Mouse (Mus musculus) mesoderm, embryonic 11.5 days (tissue): ENCODE data around the gene Gphb5.
A peak's percentile ranks its signal among the peaks of the same experiment; 100 is the strongest.

Experiments used
- DNase-seq: peaks from one replicate; pipeline ENCODE4 v3.0.0-alpha.2; 2012; ENCODE audit warnings: low read depth, low spot score

Gphb5 gene

DNA sequence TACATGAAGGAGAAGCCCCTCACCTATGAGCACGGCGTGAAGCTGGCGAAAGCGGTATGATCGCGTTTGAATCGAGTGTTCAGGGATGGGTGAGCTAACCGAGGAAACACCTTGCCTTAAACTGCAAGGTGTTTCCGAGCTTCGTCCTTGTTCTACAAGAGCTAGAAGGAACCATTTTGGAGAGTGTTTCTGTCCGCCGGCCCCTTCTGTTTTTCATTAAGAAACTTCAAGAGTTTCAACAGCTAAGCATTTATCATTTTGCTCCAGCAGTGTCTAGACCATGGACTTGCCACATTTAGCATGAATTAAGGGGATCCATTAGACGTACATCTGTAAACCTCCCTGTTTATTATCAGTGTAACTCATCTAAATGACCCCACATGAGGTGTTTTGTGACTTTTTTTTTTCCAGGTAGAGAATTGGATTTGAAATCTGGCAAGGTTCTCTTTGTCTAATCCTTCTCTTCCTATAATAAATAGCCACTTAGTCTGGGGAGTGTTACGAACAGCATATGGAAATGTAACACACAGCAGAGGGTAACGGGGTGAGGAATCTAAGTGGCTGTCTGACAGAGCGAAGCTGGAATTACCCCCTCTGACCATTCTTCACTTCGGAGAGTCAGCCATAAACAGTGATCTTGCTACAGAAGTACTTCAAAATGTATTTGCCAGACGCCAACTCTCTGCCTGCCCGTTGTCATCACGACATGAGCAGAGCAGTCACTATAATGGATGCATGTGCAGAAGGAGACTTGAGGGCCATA lies 22.4 kb downstream of the Gphb5 start:
- DNase-seq, result peak; percentile 56

GRCm38 (mm10) chr12:75391526-75391925 lies 25.1 kb downstream of the Gphb5 start:
- DNase-seq, result peak; percentile 41

DNA sequence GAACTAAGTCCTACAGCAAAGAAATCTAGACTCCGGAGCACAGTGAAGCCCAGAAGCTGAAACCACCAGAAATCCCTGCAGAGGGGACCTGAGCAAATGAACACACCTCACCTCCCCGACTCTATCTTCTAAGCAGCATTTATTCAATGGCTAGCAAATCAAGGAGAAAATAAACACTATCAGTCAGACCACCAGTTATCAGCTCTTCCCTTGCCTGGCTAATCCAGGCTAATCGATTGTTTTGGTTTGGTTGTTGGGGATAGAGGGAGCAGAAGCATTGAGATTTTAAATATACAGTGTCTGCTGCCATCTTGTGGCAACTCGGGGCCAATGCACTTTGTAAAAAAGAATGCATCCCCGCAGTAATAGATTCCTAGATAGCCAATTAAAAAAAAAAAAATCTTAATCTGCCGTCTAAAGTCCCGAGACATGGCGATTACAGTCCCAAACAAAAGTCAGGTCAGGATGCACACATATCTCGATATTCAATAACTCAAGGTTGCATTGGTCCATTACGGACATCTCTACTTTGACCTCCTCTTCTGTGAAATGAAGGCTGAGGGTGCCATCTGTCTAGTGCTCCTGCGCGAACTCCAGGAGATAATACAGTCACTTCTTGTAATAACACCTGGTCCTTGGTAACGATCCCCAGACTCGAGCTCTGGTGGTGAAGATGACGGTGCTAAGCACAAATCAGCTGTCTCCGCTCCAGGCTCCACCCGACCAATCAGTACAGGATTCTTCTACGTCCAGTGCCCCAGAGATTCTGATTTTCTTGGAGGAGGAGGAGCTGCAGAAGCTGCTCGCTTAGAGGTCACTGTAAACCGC lies 27.1 kb downstream of the Gphb5 start:
- DNase-seq, result peak; percentile 68

DNA sequence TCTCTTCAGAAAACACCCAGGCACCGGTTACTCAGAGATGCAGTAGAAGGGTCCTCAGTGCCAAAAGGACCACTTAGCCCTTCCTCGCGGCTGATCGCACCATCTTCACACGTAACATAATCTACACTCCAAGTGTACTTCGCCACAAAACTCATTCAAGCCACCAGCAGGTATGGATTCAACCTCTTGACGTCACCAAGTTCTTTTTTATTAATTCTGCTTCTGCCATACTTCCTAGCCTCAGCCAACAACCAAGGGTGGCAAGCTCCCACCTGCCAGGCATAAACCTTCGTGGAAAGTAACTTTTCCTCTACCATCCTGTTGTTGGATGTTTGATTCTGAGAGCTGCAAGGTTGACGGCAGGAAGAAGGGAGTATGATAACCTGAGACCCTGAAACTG lies 28.1 kb downstream of the Gphb5 start:
- DNase-seq, result no peak

DNA sequence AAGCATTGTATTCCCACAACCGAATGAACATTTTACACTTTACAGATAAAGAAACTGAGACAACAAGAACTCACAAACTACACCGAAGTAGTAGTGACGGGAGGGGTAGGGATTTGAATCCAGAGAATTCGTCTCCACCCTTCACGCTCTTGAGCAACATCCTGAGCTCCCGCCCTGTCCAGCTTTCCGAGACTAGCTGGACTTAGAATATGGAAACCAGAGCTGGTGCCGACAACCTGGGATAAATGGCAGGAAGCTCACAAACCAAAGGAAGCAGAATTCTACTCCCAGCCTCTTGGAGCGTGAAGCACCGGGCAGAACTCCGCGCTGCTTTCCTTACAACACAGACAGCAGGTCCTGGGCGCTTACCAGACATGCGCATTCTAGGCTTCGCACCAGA lies 28.7 kb downstream of the Gphb5 start:
- no peak for DNase-seq

DNA sequence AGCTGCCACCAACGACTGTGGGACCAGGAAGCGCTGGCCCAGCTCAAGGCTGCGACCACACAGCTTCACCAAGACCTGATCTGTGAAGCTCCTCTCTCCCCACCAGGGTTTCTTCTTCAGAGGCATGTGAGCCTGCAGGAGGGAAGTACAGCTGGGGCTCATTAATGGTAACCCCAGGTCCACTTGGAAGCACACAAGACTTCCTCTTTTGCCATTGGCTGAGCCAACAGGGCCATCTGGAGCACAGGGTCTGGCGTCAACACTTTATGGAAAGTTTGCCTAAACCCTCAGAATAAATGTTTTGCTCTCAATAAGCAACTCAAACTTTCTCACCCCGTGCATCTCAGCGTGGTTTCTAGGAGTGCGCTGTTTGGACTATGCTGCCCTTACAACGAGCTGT lies 29.4 kb downstream of the Gphb5 start:
- no peak for DNase-seq

GRCm38 (mm10) chr12:75386731-75387130 lies 29.9 kb downstream of the Gphb5 start:
- no peak for DNase-seq

- DNase-seq, result no peak
Observed at GRCm38 (mm10) chr12:75376126-75376525, 40.5 kb downstream of the Gphb5 start.

DNA sequence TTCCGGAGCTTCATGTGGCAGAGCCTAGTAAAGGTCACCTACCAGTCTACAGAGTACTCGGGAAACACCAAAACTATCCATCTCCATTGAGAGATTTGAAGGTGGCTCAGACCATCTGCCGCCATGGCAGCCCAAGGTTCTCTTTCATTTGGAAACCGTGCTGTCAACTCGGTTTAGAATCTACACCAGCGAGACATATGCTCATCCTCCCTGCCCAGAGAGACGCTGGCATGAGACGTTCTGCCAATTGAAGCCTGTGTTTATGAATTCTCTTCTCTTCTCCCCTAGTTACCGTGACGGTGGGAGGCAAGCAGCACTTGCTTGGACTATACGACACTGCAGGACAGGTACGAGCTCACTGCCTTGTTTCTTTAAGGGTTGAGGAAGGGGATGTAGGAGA lies 41.5 kb downstream of the Gphb5 start:
- no peak for DNase-seq

DNA sequence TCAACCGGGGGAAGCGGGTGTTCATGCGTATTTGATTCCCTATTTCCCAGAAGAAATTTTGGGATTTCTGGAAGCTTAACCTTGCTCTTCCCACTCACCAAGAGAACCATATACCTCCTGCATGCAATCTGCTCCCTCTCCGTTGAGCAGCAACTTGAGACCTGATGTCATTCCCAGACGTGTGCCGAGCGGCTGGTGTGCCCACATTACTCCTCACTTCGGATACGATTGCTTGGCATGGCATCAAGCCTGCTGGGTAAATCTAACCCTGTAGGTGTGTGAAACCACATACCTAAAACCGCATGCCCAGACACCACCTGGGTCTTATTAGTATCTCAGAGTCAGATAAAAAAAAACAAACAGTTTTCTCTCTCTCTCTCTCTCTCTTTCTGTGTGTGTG lies 42.1 kb downstream of the Gphb5 start:
- DNase-seq, result no peak

DNA sequence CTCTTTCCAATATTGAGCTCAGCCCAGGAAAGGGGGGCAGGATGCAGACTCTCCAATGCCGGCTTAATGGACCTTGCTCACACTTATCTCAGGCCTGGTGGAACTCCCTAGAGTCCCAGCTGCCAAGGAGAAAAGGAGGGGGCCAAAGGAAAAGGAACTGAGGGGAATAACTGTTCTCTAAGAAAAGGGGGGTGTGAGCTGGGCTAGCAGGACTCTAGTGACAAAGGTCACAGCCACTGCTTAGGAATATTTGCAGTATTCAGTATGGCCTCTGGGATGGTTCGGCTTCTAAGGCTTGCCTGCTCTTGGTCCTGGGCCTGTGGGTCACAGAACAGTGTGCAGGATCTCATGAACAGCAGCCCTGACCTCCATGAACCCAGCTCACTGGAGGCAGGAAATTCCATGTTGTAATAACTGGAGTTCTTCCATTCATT lies 47.1 kb downstream of the Gphb5 start:
- no peak for DNase-seq

GRCm38 (mm10) chr12:75368527-75368926 lies 48.1 kb downstream of the Gphb5 start:
- DNase-seq, result no peak

- DNase-seq, result no peak
Observed at GRCm38 (mm10) chr12:75367371-75367770, 49.2 kb downstream of the Gphb5 start.

DNA sequence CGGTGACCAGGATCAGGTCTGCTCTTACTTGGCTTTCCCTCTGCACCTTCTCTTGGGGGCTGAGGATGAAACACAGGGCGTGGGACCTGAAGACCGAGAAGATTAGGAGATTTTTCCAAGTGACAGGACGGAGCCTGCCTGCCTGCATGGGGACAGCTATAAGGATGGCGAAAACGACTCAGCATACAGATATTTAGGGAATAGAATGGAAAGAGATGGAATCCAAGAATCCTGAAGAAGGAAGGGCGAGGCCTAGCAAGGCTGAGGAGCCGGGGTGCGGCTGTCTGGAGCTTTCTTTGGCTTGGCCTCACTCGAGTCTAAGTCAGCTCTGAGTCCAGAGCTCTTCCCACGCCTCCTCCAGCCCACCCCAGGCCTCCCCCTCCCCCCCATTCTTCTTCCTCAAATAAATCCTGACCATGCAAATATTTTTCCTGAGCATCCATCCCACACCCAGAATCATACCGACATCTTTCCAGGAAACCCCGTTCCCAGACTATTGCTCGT lies 50.9 kb downstream of the Gphb5 start:
- no peak for DNase-seq

DNA sequence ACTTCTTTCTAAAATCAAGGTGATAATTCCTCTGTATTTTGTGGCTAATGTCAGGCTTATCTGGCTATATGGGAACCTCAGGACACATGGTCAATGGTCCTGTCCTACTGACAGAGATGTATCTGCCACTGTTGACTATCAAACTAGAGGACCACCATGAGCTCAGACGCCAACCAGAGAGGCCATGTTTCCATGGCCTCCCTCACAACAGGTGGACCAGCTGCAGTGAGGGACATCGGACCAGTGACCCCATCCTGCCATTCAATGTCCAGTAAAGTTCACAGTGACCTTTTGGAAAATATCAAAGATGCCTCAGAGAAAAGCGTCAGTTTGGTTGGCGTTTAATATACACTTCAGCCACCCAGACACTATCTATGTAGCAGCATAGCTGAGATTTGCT lies 52.2 kb downstream of the Gphb5 start:
- DNase-seq, result no peak

GRCm38 (mm10) chr12:75362456-75362855 lies 54.1 kb downstream of the Gphb5 start:
- DNase-seq, result no peak
